Mouse (Mus musculus) ES-E14 (cell line): ENCODE results near the gene Ccdc88c. TPM values are rescaled to one million over a fixed set of nuclear protein-coding genes. Genes with fewer than 3 reads are reported as not detected.
A peak's percentile ranks its signal among the peaks of the same experiment; 100 is the strongest.

Experiments
- DNase-seq: peaks from one replicate; pipeline ENCODE4 v3.0.0-alpha.2; 2013; ENCODE audit warnings: low read depth, low spot score
- H3K27ac ChIP-seq: 2 replicates; pipeline ENCODE4 v1.5.1; 2012; ENCODE audit warnings: low read depth, mild to moderate bottlenecking, low read length, moderate library complexity, mixed read lengths; ENCODE audit not compliant: poor library complexity, insufficient read depth, severe bottlenecking
- H3K36me3 ChIP-seq: 2 replicates; pipeline ENCODE4 v1.6.1; 2012; ENCODE audit warnings: mild to moderate bottlenecking, low read length, moderate library complexity, mixed read lengths; ENCODE audit not compliant: control insufficient read depth, poor library complexity, insufficient read depth, severe bottlenecking
- H3K4me1 ChIP-seq, 2 experiments: fragments of 150-350 bp in 1 of 2; sonication (generic) in 1 of 2; 2 replicates each; pipeline ENCODE4 v1.6.1; 2012; ENCODE audit warnings: low read length in 2 of 2, mild to moderate bottlenecking in 1 of 2, mixed read lengths in 1 of 2; ENCODE audit not compliant: control insufficient read depth in 2 of 2, insufficient read depth in 2 of 2, poor library complexity in 1 of 2
- H3K4me3 ChIP-seq, 2 experiments: fragments of 150-350 bp in 1 of 2; sonication (generic) in 1 of 2; 2 replicates each; pipeline ENCODE4 v1.5.1; 2012; ENCODE audit warnings: low read length in 2 of 2, low read depth in 1 of 2, mild to moderate bottlenecking in 1 of 2, mixed read lengths in 1 of 2; ENCODE audit not compliant: insufficient read depth in 1 of 2, poor library complexity in 1 of 2, severe bottlenecking in 1 of 2
- H3K9ac ChIP-seq: 2 replicates; pipeline ENCODE4 v1.6.1; 2012; ENCODE audit warnings: low read depth, mild to moderate bottlenecking, low read length, mixed read lengths; ENCODE audit not compliant: poor library complexity, insufficient read depth, severe bottlenecking
- H3K9me3 ChIP-seq: fragments of 150-350 bp; sonication (generic); 2 replicates; pipeline ENCODE4 v1.6.1; 2012; ENCODE audit warnings: low read depth, mild to moderate bottlenecking, low read length; ENCODE audit not compliant: control insufficient read depth, insufficient read depth
- CHD2 ChIP-seq: IDR thresholded peaks from 2 replicates; pipeline ENCODE4 v1.6.1; 2014; ENCODE audit warnings: mild to moderate bottlenecking, low read depth, low read length, inconsistent platforms
- HCFC1 ChIP-seq: IDR thresholded peaks from 2 replicates; pipeline ENCODE4 v1.6.1; 2012; ENCODE audit warnings: low read length, inconsistent platforms, borderline replicate concordance; ENCODE audit not compliant: insufficient read depth
- MAFK ChIP-seq: IDR thresholded peaks from 2 replicates; pipeline ENCODE4 v1.6.1; 2014; ENCODE audit warnings: mild to moderate bottlenecking, low read depth, low read length, inconsistent platforms; ENCODE audit not compliant: insufficient read depth
- ZC3H11A ChIP-seq: IDR thresholded peaks from 2 replicates; pipeline ENCODE4 v1.6.1; 2012; ENCODE audit warnings: low read depth, mild to moderate bottlenecking, inconsistent platforms, low read length, borderline replicate concordance
- ZNF384 ChIP-seq: IDR thresholded peaks from 2 replicates; pipeline ENCODE4 v1.6.1; 2012; ENCODE audit warnings: low read depth, low read length, inconsistent platforms
- in situ Hi-C, 2 experiments: fragments of 600-800 bp; cut with MboI; formaldehyde crosslinking; loops; one replicate each; pipeline ENCODE4 v1.15.1; 2025; ENCODE audit warnings: low sequenced_read_pairs in 2 of 2, inconsistent platforms in 1 of 2; ENCODE audit not compliant: unreplicated experiment in 2 of 2
- total RNA-seq: library from RNA; depleted of rRNA; stranded (reverse); fragments of 300-350 nt; gene quantifications from 2 replicates; pipeline ENCODE4 v1.2.3, GENCODE M21; 2012

The Ccdc88c gene
- total RNA-seq, 1 experiment, result 35.7 TPM

DNA sequence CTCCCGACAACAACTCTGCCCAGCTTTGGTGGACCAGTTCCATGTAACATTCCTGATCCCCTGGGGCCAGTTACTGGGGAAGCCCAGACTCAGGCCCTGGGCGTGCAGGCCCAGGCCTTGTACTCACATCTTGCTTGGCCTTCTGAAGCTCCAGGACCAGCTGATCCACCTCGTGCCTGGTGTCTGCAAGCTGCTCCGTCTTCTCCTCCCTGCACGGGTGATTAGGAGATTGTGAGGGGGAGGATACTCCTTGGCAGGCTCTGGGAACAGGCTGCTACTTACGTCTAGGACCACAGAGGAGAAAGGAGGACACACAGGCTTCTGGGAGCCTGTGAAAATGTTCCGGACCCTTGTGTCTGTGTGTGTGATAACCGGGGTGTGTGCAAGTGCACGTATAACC, 62.6 kb downstream of the Ccdc88c start:
- Histone ChIP-seq H3K27ac (no peak overlapping the region; the same call in 1 of the 2 replicates), H3K36me3 (peaks cover 34% of the 10 kb centered on the region), H3K9ac (no peak overlapping the region), H3K4me1 (peaks cover 0 to 5% of the 10 kb centered on the region in 2 experiments; a peak in 1 of 4 replicates), H3K9me3 (no peaks in the 10 kb centered on the region), H3K4me3 (no peak overlapping the region)
- in situ Hi-C loops, result no loop called here
- TF ChIP-seq ZNF384, result no peak
- no peak for TF ChIP-seq ZC3H11A
- TF ChIP-seq HCFC1, result no peak
- no peak for TF ChIP-seq CHD2
- TF ChIP-seq MAFK, result no peak
- DNase-seq, result no peak

DNA sequence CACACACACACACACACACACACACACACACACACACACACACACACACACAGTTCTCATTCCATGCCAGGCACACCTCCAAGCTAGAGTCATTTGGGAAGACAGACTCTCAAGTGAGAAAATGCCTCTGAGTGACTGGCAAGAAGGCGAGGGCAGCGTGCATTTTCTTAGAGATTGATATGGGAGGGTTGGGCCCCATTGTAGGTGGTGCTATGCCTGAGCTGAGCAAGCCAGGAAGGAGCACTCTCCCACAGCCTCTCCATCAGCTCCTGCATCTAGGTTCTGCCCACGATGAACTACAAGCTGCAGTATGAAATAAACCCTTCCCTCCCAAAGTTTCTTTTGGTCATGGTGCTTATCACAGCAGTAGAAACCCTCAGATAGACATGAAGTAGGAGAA, 63.6 kb downstream of the Ccdc88c start:
- H3K9me3 ChIP-seq, result no peaks in the 10 kb centered on the region
- H3K4me3 ChIP-seq, result no peak overlapping the region
- H3K9ac ChIP-seq, result no peak overlapping the region
- TF ChIP-seq ZNF384, result no peak
- TF ChIP-seq HCFC1, result no peak
- TF ChIP-seq ZC3H11A, result no peak
- TF ChIP-seq MAFK, result no peak
- TF ChIP-seq CHD2, result no peak
- in situ Hi-C loops, result no loop called here
- H3K27ac ChIP-seq, result no peak overlapping the region
- H3K36me3 ChIP-seq, result peaks cover 32% of the 10 kb centered on the region
- DNase-seq, result no peak
- peaks cover 0 to 5% of the 10 kb centered on the region in 2 experiments; a peak in 1 of 4 replicates for H3K4me1 ChIP-seq

DNA sequence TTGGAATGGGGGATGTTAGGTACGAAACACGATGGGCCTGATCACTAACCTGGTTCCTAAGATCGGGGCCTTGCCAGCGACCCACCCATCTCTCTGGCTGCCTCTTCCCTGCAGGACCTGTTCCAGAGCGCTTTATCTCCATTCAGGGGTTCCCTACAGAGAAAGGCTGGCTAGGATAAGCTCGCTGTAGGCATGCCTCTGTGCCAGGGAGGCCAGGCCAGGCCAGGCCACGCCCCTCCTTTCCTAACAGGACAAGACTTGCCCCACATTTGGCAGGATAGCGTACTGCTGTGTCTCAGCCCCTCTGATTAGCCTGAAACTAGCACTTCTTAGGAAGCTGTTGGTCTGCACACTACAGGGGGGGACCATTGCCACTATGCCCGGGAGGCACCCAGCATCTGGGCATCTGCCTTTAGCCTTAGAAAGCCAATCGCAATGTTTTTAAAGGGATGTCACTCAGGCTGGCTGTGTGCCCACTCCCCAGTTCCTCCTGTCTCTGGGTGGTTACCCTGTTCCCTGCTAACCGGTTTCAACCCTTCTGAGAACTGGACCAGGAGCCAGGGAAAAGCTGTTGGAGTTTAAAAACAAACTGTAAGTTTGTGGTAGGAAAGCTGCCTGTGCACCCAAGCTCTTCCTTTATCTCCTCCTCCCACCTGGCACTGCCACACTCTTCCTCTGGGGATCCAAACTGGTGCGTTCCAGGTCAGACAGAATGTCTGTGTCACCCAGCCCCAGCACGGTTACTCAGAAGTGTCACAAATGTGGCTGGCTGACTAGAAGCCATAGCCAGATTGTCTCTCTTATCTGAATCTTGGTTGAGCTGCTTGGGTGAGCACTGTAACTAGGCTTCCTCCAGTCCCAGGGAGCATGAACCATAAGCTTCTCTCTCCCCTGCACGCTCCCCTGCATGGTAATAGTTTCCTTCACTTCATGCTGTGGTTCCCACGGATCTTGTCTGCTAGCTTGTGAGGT, 69.9 kb downstream of the Ccdc88c start:
- no peak overlapping the region for H3K4me3 ChIP-seq
- no peaks in the 10 kb centered on the region for H3K9me3 ChIP-seq
- H3K4me1 ChIP-seq, result peaks cover 0 to 8% of the 10 kb centered on the region in 2 experiments; a peak in 1 of 4 replicates
- no peak for DNase-seq
- no peak overlapping the region for H3K27ac ChIP-seq
- in situ Hi-C loops, result loop anchor here in 1 of 2 experiments (5.0 kb wide), 1 partner anchor 73 kb away; no protein-coding TSS in a partner anchor
- TF ChIP-seq CHD2 (no peak), ZNF384 (no peak), ZC3H11A (no peak), MAFK (no peak), HCFC1 (no peak)
- no peak overlapping the region for H3K9ac ChIP-seq
- H3K36me3 ChIP-seq, result peaks cover 12% of the 10 kb centered on the region; the same call in 1 of the 2 replicates

DNA sequence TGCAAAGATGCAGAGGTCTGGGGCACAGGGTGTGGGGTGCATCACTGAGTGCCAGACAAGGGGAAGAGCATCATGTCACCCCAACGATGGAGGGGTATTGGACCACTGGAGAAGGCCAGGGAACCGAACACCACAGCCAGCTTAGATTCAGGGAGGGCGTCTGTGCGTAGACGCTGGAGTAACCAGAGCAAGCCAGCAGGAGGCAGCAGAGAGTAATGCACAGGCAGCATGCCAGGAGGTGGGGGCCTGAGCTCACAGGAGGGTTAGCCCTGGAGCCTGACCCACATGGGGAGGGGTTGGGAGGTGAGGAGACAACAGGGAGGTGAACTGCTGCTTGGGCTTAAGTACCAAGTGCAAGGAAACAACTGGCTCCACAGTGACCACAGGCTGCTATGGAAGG, 70.8 kb downstream of the Ccdc88c start:
- no peak overlapping the region for H3K4me3 ChIP-seq
- DNase-seq, result peak; percentile 71
- no peak overlapping the region for H3K27ac ChIP-seq
- H3K9ac ChIP-seq, result no peak overlapping the region
- H3K4me1 ChIP-seq, result peaks cover 0 to 7% of the 10 kb centered on the region in 2 experiments; a peak in 1 of 4 replicates
- H3K9me3 ChIP-seq, result no peaks in the 10 kb centered on the region
- H3K36me3 ChIP-seq, result peaks cover 13% of the 10 kb centered on the region; the same call in 1 of the 2 replicates
- in situ Hi-C loops, result loop anchor here in 1 of 2 experiments (5.0 kb wide), 1 partner anchor 74 kb away; no protein-coding TSS in a partner anchor
- TF ChIP-seq HCFC1, result no peak
- TF ChIP-seq MAFK, result no peak
- TF ChIP-seq ZNF384, result no peak
- peak; percentile 76; the same call in 1 of the 2 replicates for TF ChIP-seq ZC3H11A
